Mouse (Mus musculus) lung, embryonic 15.5 days (tissue): ENCODE data around the gene Ctnnb1. TPM values are rescaled to one million over a fixed set of nuclear protein-coding genes. Genes with fewer than 3 reads are reported as not detected.
A peak's percentile ranks its signal among the peaks of the same experiment; 100 is the strongest.
"Not testable (repeated sequence)": the region's sequence is repeated elsewhere in the genome, so short reads cannot be mapped to it uniquely, and the experiment has no call there.

Experiments
- ATAC-seq: fragments of 200-750 bp; cut with Nextera tagmentation; 2 replicates; pipeline ENCODE4 v1.8.0; 2017; ENCODE audit warnings: moderate number of reproducible peaks, borderline replicate concordance; ENCODE audit not compliant: low FRiP score, low TSS enrichment; ENCODE audit errors: extremely low read depth
- H3K27ac ChIP-seq: fragments of 300-500 bp; sonication (generic); 2 replicates; pipeline ENCODE4 v1.5.1; 2015; ENCODE audit warnings: moderate library complexity, mild to moderate bottlenecking, inconsistent platforms
- H3K27me3 ChIP-seq: fragments of 300-500 bp; sonication (generic); 2 replicates; pipeline ENCODE4 v1.6.1; 2015; ENCODE audit warnings: inconsistent platforms
- H3K36me3 ChIP-seq: fragments of 300-500 bp; sonication (generic); 2 replicates; pipeline ENCODE4 v1.6.1; 2015; ENCODE audit warnings: inconsistent platforms
- H3K4me1 ChIP-seq: fragments of 300-500 bp; sonication (generic); 2 replicates; pipeline ENCODE4 v1.6.1; 2015; ENCODE audit warnings: inconsistent platforms
- H3K4me2 ChIP-seq: fragments of 300-500 bp; sonication (generic); 2 replicates; pipeline ENCODE4 v1.6.1; 2015; ENCODE audit warnings: inconsistent platforms, mild to moderate bottlenecking, moderate library complexity
- H3K4me3 ChIP-seq: fragments of 300-500 bp; sonication (generic); 2 replicates; pipeline ENCODE4 v1.5.1; 2015; ENCODE audit warnings: mild to moderate bottlenecking, inconsistent platforms
- H3K9ac ChIP-seq: fragments of 300-500 bp; sonication (generic); 2 replicates; pipeline ENCODE4 v1.6.1; 2015; ENCODE audit warnings: inconsistent platforms
- H3K9me3 ChIP-seq: fragments of 300-500 bp; sonication (generic); 2 replicates; pipeline ENCODE4 v1.6.1; 2016; ENCODE audit warnings: inconsistent platforms
- WGBS: fragments of 180-500 bp; shearing (Covaris S2); methylation state at CpG from one replicate; pipeline ENCODE4 v1.1.7; 2015; 5-methylcytosine and 5-hydroxymethylcytosine counted together
- polyA plus RNA-seq: library from polyadenylated mRNA; unstranded; fragments of >200 nt; fragmentation: Nextera tagmentation; extraction: Ambion mirVana; gene quantifications from 2 replicates; pipeline ENCODE4 v1.2.1, GENCODE M21; 2015

Ctnnb1 gene
- polyA plus RNA-seq, 1 experiment from 2014 or later = 552 TPM

DNA sequence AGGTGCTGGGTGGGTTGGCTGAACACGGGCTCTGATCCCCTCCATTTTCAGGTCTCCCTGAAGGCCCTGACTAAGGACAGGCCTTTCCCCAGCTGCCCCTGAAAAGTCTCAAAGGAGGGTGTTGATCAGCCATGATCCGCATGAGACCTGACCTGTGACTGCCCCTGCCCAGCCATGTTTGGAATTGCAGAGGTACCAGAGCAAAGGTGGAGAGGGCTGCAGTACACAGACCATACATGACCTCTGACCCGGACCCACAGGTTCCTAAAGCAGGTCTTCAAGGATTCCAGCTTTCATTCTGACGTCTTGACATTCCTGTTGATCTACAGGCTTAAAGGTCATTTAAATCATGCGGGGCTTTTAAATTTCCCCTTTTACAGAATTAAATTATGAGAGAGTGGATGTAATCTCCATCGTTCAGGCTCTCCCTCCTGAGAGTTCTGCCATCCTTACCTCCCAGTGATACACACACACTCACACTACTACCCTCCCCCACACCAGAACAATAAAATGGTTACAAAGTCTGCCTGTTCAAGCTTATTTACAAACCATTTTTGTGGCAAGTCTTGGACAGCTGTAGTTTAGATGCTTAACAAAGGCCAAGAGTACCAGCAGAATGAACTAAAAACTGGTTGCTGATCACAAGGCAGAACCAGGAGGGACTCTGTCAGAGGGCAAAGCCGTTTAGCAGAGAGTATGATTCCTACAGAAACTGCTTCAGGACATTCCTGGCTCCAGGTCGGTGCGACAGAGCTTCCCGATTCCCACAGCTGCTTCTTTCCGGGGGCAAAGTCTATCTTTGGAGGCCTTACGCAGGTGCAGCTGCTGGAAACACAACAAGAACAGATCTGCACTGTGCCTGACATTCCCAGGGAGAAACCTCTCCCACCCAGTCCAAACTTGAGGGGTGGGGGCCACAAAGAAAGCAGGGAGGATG lies 28.4 kb upstream of the Ctnnb1 start:
- H3K4me3 ChIP-seq = no peak overlapping the region
- 53% methylated on average over 12 of the region's 12 CpGs for WGBS

DNA sequence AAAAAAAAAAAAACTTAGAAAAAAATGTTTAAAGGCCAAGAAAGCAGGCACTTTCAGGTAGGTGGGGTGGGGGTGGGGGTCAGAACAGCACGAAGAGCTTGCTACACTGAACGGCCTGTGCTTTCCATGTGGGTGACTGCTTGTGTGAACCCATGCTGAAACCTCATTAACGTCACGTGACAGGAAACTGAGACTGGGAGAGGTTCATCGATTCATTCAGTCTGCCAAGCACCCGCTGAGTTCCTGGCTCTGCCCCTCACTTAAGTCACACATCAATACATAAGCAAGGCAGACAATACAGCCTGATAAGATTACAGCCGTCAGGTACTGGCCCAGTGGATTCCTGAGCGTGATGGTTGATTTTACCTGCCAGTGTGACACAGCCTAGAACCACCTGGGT lies 26.5 kb upstream of the Ctnnb1 start:
- Histone ChIP-seq H3K4me1 (0 out of 2 replicates have a peak, but pooled peaks cover 4% of the 10 kb centered on the region), H3K36me3 (no peaks in the 10 kb centered on the region), H3K27me3 (no peaks in the 10 kb centered on the region), H3K9me3 (no peaks in the 10 kb centered on the region), H3K27ac (no peak overlapping the region), H3K4me3 (no peak overlapping the region), H3K9ac (no peak overlapping the region), H3K4me2 (no peak overlapping the region)
- ATAC-seq = no peak
- WGBS = 67% methylated on average over 8 of the region's 8 CpGs

More for the DNA sequence above, 28.4 kb upstream of the Ctnnb1 start:
- no peaks in the 10 kb centered on the region for H3K9me3 ChIP-seq
- no peaks in the 10 kb centered on the region for H3K27me3 ChIP-seq
- no peaks in the 10 kb centered on the region for H3K36me3 ChIP-seq
- no peak overlapping the region for H3K4me2 ChIP-seq
- ATAC-seq = no peak
- peaks cover 13% of the 10 kb centered on the region for H3K4me1 ChIP-seq
- H3K27ac ChIP-seq = no peak overlapping the region
- H3K9ac ChIP-seq = no peak overlapping the region

DNA sequence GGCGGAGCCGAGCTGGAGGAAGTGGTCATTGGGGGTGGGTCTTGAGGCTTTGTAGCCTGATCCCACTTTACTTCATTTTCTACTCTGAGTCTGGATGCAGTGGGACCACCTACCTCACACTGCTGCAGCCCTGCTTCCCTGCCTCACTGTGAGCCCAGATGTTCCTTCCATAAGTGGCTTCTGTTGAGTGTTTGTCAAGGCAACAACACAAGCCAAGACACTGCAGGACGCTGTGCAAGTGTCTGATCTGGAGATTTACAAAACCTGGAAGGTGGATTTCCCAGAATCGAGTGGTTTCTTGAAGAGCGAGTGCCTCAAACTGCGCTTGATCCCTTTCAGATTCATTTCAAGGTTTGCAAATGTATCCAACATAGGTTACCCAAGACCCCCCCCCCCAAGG lies 20.6 kb upstream of the Ctnnb1 start:
- Histone ChIP-seq H3K4me3 (no peak overlapping the region), H3K9ac (no peak overlapping the region), H3K4me2 (no peak overlapping the region), H3K27me3 (no peaks in the 10 kb centered on the region), H3K27ac (no peak overlapping the region), H3K9me3 (no peaks in the 10 kb centered on the region), H3K36me3 (no peaks in the 10 kb centered on the region), H3K4me1 (0 out of 2 replicates have a peak, but pooled peaks cover 7% of the 10 kb centered on the region)
- 82% methylated on average over 6 of the region's 6 CpGs for WGBS
- ATAC-seq = no peak

DNA sequence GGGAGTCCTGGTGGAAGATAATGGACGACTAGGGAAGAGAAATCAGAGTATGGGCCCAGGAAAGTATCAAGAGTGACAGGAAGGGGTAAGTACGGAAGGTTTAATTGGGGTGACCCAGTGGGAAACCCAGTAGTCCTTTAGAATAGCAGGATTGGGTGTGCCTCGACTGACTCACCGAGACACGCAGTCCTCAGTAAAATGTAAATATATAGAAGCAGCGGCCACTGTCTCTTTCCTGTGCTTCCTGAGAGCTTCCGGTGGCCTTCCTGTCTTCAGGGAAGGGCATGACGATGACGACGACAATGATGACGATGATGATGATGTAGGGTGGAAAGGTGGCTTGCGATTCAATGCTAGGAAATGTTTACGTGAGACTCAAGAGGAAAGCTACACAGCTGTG lies 15.9 kb upstream of the Ctnnb1 start:
- H3K4me3 ChIP-seq = no peak overlapping the region
- H3K36me3 ChIP-seq = no peaks in the 10 kb centered on the region
- H3K27me3 ChIP-seq = no peaks in the 10 kb centered on the region
- H3K27ac ChIP-seq = no peak overlapping the region
- WGBS = 57% methylated on average over 13 of the region's 13 CpGs
- H3K4me2 ChIP-seq = no peak overlapping the region
- H3K9me3 ChIP-seq = no peaks in the 10 kb centered on the region
- no peak overlapping the region for H3K9ac ChIP-seq
- peaks cover 12% of the 10 kb centered on the region; the same call in 1 of the 2 replicates for H3K4me1 ChIP-seq
- ATAC-seq = no peak

DNA sequence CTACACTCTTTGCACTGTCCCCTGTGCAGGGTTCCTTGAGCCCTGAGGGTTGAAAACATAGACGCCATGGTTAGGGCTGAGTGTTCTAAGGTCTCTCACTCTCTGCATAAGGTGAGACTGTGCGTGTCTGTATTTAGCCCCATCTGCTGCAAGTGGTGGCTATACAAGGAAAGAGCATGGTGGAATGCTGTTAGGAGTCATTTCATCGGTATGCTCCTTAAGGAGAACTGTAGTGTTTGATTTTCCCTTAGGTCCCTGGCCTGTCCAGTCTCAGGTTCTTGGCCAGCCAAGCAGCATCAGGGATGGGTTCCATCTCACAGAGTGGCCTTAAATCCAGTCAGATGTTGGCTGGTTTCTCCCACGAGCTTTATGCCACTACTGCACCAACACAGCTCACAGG lies 14.6 kb upstream of the Ctnnb1 start:
- Histone ChIP-seq H3K4me1 (peaks cover 19% of the 10 kb centered on the region), H3K27ac (peak overlapping the region; percentile 77), H3K9ac (no peak overlapping the region), H3K36me3 (no peaks in the 10 kb centered on the region), H3K4me2 (no peak overlapping the region), H3K27me3 (no peaks in the 10 kb centered on the region), H3K9me3 (no peaks in the 10 kb centered on the region), H3K4me3 (no peak overlapping the region)
- WGBS = 69% methylated on average over 4 of the region's 4 CpGs
- ATAC-seq = no peak

DNA sequence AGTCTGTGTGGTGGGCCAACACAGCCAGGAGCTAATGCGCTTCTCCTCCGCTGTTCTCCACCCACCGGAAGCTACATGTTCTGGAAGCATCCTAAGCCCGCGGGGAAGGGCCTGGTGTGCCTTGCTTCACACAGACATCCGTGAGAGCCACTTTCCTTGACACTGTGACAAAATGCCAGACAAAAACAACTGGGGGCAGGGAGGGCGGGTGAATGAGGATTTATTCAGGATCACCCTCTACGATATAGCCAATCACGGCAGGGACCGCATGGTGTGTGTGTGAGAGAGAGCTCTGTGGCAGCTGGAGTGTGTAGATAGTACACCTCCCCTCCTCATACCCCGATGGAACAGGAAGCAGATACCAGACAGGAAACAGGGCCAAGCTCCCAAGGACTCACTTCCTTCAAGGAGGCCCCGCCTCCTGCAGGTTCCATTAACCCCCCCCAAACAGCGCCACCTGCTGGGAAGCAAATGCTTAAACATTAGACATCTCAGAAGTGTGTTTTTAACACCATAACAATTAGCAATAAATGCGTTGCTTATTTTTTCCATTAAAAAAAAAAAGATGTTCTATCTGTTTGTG lies 14.0 kb upstream of the Ctnnb1 start:
- H3K27ac ChIP-seq = peak overlapping the region; percentile 77
- H3K4me2 ChIP-seq = no peak overlapping the region
- H3K9ac ChIP-seq = no peak overlapping the region

DNA sequence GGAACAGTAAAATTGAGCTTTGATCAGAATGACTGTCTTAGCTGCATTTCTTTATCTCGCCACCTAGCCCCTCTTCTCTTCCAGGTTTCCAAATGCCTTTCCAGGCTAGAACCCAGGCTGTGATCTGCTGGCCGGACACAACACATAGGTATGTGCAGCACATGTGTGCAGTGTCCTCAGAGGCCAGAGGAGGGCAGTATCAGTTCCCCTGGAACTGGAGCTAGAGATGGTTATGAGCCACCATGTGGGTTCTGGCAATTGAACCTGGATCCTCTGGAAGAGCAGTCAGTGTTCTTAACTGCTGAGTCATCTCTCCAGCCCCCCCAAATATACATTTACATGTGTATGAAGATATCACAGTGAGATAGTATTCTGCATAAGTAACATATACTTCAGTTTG lies 11.4 kb upstream of the Ctnnb1 start:
- H3K4me2 ChIP-seq, H3K9ac ChIP-seq, H3K36me3 ChIP-seq, H3K4me3 ChIP-seq, H3K9me3 ChIP-seq, H3K27me3 ChIP-seq, ATAC-seq, H3K27ac ChIP-seq: not testable (repeated sequence)
- WGBS = 83% methylated on average over 2 of the region's 2 CpGs
- peaks cover 19% of the 10 kb centered on the region for H3K4me1 ChIP-seq

More for the DNA sequence above, 14.0 kb upstream of the Ctnnb1 start:
- no peaks in the 10 kb centered on the region for H3K9me3 ChIP-seq
- H3K36me3 ChIP-seq = no peaks in the 10 kb centered on the region
- peaks cover 19% of the 10 kb centered on the region for H3K4me1 ChIP-seq
- ATAC-seq = peak; percentile 68
- no peaks in the 10 kb centered on the region for H3K27me3 ChIP-seq
- 69% methylated on average over 14 of the region's 14 CpGs for WGBS
- no peak overlapping the region for H3K4me3 ChIP-seq

DNA sequence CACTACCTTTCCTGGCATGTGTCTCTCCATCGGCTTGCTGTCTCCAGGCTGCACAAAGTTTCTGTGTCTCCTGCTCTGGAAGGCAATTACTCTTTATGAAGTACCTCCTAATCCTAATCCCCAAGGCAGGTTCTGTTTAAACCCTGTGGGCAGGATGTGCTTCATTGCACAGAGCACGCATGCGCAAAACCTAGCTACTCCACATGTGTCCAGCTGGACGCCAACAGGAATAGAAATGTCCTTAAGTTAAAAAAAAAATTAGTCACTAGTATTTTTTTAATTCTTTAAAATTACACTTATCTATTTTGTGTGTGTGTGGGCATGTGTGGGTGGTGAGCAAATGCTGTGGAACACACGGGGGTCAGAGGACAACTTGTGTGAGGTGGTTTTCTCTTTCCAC lies 10.8 kb upstream of the Ctnnb1 start:
- ATAC-seq = no peak
- no peaks in the 10 kb centered on the region for H3K27me3 ChIP-seq
- H3K36me3 ChIP-seq = no peaks in the 10 kb centered on the region
- H3K4me3 ChIP-seq = no peak overlapping the region
- 66% methylated on average over 5 of the region's 5 CpGs for WGBS
- no peak overlapping the region for H3K27ac ChIP-seq
- no peak overlapping the region for H3K9ac ChIP-seq
- H3K4me2 ChIP-seq = no peak overlapping the region
- H3K9me3 ChIP-seq = no peaks in the 10 kb centered on the region
- peaks cover 19% of the 10 kb centered on the region for H3K4me1 ChIP-seq

DNA sequence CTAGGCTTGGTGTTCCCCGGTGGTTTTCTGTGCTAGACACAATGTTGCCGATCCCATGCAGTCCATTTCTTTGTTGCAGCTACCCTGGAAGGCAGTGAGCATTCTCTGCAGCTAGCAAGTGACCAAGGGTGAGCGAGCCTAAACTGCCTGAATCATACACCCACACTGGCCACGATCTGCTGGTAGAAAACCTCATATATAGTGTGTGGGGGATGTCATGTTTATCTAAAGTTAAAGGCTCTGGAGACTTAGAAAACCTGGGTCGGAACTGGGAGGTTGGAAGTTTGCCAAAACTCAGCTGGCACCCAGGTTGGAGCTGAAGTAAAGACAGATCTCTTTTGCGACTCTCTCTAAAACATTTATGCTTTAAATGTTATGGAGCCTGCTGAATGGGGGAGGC lies 10.4 kb upstream of the Ctnnb1 start:
- H3K4me2 ChIP-seq = no peak overlapping the region
- no peak overlapping the region for H3K9ac ChIP-seq
- H3K27ac ChIP-seq = peak overlapping the region; percentile 38; the same call in 1 of the 2 replicates
- no peak for ATAC-seq
- 20% methylated on average over 6 of the region's 6 CpGs for WGBS
- peaks cover 19% of the 10 kb centered on the region for H3K4me1 ChIP-seq
- H3K9me3 ChIP-seq = no peaks in the 10 kb centered on the region
- no peak overlapping the region for H3K4me3 ChIP-seq
- H3K27me3 ChIP-seq = no peaks in the 10 kb centered on the region
- no peaks in the 10 kb centered on the region for H3K36me3 ChIP-seq

DNA sequence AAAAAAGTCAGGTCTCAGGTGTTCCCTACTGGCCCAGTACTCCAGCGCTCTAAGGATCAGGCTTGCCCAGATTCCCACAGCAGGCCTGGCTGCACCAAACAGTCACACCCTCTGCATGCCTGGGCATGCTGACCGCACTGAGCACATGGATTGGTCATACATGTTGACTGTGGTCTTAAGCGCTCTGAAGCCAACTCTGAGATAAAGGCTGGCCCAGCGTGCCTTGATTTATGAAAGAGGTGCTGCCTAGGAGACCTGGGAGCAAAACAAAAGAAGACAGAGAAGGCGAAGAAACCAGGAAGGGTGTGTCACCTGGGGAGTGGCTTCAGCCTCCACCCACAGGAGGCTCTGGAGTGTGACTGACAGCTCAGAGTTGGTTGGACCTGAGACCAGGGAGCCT lies 9.9 kb upstream of the Ctnnb1 start:
- H3K4me3 ChIP-seq = no peak overlapping the region
- WGBS = 56% methylated on average over 5 of the region's 5 CpGs
- peaks cover 17% of the 10 kb centered on the region for H3K4me1 ChIP-seq
- H3K27me3 ChIP-seq = no peaks in the 10 kb centered on the region
- H3K27ac ChIP-seq = peak overlapping the region; percentile 38; the same call in 1 of the 2 replicates
- no peaks in the 10 kb centered on the region for H3K36me3 ChIP-seq
- ATAC-seq = peak; percentile 41; the same call in 1 of the 2 replicates
- no peaks in the 10 kb centered on the region for H3K9me3 ChIP-seq
- H3K4me2 ChIP-seq = no peak overlapping the region
- H3K9ac ChIP-seq = no peak overlapping the region

DNA sequence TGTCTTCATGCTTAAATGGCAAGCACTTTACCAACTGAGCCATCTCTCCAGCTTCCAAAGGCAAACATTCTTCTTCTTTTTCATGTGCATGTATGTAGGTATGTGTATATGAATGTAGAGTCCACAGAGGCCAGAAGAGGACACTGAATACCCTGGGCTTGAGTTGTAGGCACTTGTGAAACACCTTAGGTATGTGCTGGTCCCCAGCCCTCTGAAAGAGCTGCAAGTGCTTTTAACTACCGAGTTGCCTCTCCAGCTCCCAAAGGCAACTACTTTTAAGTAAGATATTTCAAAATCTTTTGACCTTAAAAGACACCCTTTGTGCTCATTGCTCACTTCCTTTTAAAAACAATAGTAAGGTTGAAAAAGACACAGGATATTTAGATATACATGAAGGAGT lies 2.9 kb upstream of the Ctnnb1 start:
- peaks cover 12% of the 10 kb centered on the region; the same call in 1 of the 2 replicates for H3K4me1 ChIP-seq
- no peaks in the 10 kb centered on the region for H3K9me3 ChIP-seq
- no peak for ATAC-seq
- no peak overlapping the region for H3K4me2 ChIP-seq
- H3K27me3 ChIP-seq = no peaks in the 10 kb centered on the region
- H3K36me3 ChIP-seq = no peaks in the 10 kb centered on the region
- no peak overlapping the region for H3K9ac ChIP-seq
- no peak overlapping the region for H3K4me3 ChIP-seq
- WGBS = 39% methylated on average over 1 of the region's 1 CpGs
- no peak overlapping the region; the same call in 1 of the 2 replicates for H3K27ac ChIP-seq
